Mouse (Mus musculus): Measurements from ENCODE around the gene Eri3. TPM values are rescaled to one million over a fixed set of nuclear protein-coding genes. Genes with fewer than 3 reads are reported as not detected.

Eri3 gene
- polyA plus RNA-seq, 1 experiment from 2014 or later, result 116 TPM

GRCm38 (mm10) chr4:117636891-117637613, 86.9 kb downstream of the Eri3 start:
- 34% methylated on average over 22 of the region's 22 CpGs for WGBS
- Histone ChIP-seq H3K36me3 (replicated peaks) (peaks cover 46% of the 10 kb centered on the region), H3K27ac (peak overlapping the region; percentile 35), H3K4me3 (peak overlapping the region; percentile 24), H3K27me3 (ENCODE audit: poor library complexity, severe bottlenecking) (0 out of 2 replicates have a peak, but pooled peaks cover 3% of the 10 kb centered on the region), H3K4me1 (peaks cover 49% of the 10 kb centered on the region), H3K9me3 (peaks cover 4% of the 10 kb centered on the region; the same call in 1 of the 2 replicates)
- no peak for DNase-seq (ENCODE audit: extremely low spot score, low spot score)

GRCm38 (mm10) chr4:117640925-117641703, 90.9 kb downstream of the Eri3 start:
- H3K4me1 ChIP-seq, result peaks cover 57% of the 10 kb centered on the region
- no peak overlapping the region for H3K27ac ChIP-seq
- peaks cover 20% of the 10 kb centered on the region for H3K36me3 ChIP-seq (replicated peaks)
- no peaks in the 10 kb centered on the region for H3K9me3 ChIP-seq
- no peak for DNase-seq (ENCODE audit: extremely low spot score, low spot score)
- WGBS, result 94% methylated on average over 1 of the region's 1 CpGs
- peaks cover 35% of the 10 kb centered on the region for H3K27me3 ChIP-seq (ENCODE audit: poor library complexity, severe bottlenecking)
- H3K4me3 ChIP-seq, result no peak overlapping the region

- Histone ChIP-seq H3K27ac (no peak overlapping the region), H3K27me3 (ENCODE audit: poor library complexity, severe bottlenecking) (peaks cover 42% of the 10 kb centered on the region), H3K4me1 (peaks cover 57% of the 10 kb centered on the region), H3K36me3 (replicated peaks) (peaks cover 20% of the 10 kb centered on the region), H3K9me3 (no peaks in the 10 kb centered on the region), H3K4me3 (no peak overlapping the region)
- 90% methylated on average over 1 of the region's 1 CpGs for WGBS
- DNase-seq (ENCODE audit: extremely low spot score, low spot score), result no peak
Measured at GRCm38 (mm10) chr4:117641804-117642203, 91.6 kb downstream of the Eri3 start.

- no peak for DNase-seq (ENCODE audit: extremely low spot score, low spot score)
- peaks cover 20% of the 10 kb centered on the region for H3K36me3 ChIP-seq (replicated peaks)
- no peak overlapping the region for H3K4me3 ChIP-seq
- 45% methylated on average over 22 of the region's 22 CpGs for WGBS
- no peaks in the 10 kb centered on the region for H3K9me3 ChIP-seq
- peaks cover 73% of the 10 kb centered on the region for H3K4me1 ChIP-seq
- peaks cover 61% of the 10 kb centered on the region for H3K27me3 ChIP-seq (ENCODE audit: poor library complexity, severe bottlenecking)
- peak overlapping the region; percentile 73 for H3K27ac ChIP-seq
Measured at GRCm38 (mm10) chr4:117645031-117645435, 94.9 kb downstream of the Eri3 start.

GRCm38 (mm10) chr4:117645859-117646258, 95.7 kb downstream of the Eri3 start:
- peaks cover 18% of the 10 kb centered on the region for H3K36me3 ChIP-seq (replicated peaks)
- H3K4me3 ChIP-seq, result no peak overlapping the region
- peaks cover 75% of the 10 kb centered on the region for H3K4me1 ChIP-seq
- WGBS, result 75% methylated on average over 2 of the region's 2 CpGs
- H3K27me3 ChIP-seq (ENCODE audit: poor library complexity, severe bottlenecking), result peaks cover 62% of the 10 kb centered on the region
- DNase-seq (ENCODE audit: extremely low spot score, low spot score), result no peak
- H3K27ac ChIP-seq, result peak overlapping the region; percentile 73
- H3K9me3 ChIP-seq, result no peaks in the 10 kb centered on the region

GRCm38 (mm10) chr4:117646496-117646895, 96.3 kb downstream of the Eri3 start:
- H3K4me1 ChIP-seq, result peaks cover 75% of the 10 kb centered on the region

GRCm38 (mm10) chr4:117646926-117647755, 97.0 kb downstream of the Eri3 start:
- Histone ChIP-seq H3K27ac (peak overlapping the region; percentile 73; the same call in 1 of the 2 replicates), H3K9me3 (no peaks in the 10 kb centered on the region), H3K4me3 (peak overlapping the region; percentile 10; the same call in 1 of the 2 replicates), H3K4me1 (peaks cover 82% of the 10 kb centered on the region), H3K27me3 (ENCODE audit: poor library complexity, severe bottlenecking) (peaks cover 62% of the 10 kb centered on the region), H3K36me3 (replicated peaks) (peaks cover 8% of the 10 kb centered on the region)
- no peak for DNase-seq (ENCODE audit: extremely low spot score, low spot score)
- 32% methylated on average over 23 of the region's 23 CpGs for WGBS

More at GRCm38 (mm10) chr4:117646496-117646895, 96.3 kb downstream of the Eri3 start:
- Histone ChIP-seq H3K36me3 (replicated peaks) (peaks cover 12% of the 10 kb centered on the region), H3K27ac (peak overlapping the region; percentile 73; the same call in 1 of the 2 replicates), H3K27me3 (ENCODE audit: poor library complexity, severe bottlenecking) (peaks cover 62% of the 10 kb centered on the region), H3K9me3 (no peaks in the 10 kb centered on the region), H3K4me3 (no peak overlapping the region; the same call in 1 of the 2 replicates)
- DNase-seq (ENCODE audit: extremely low spot score, low spot score), result no peak
- 62% methylated on average over 8 of the region's 8 CpGs for WGBS

GRCm38 (mm10) chr4:117651626-117652101, 101.5 kb downstream of the Eri3 start:
- peak overlapping the region; percentile 66 for H3K27ac ChIP-seq
- peak; percentile 41 for DNase-seq (ENCODE audit: extremely low spot score, low spot score)
- 11% methylated on average over 8 of the region's 8 CpGs for WGBS
- H3K4me1 ChIP-seq, result peaks cover 97% of the 10 kb centered on the region
- H3K4me3 ChIP-seq, result no peak overlapping the region
- peaks cover 8% of the 10 kb centered on the region for H3K36me3 ChIP-seq (replicated peaks)
- peaks cover 24% of the 10 kb centered on the region for H3K27me3 ChIP-seq (ENCODE audit: poor library complexity, severe bottlenecking)
- no peaks in the 10 kb centered on the region for H3K9me3 ChIP-seq

- Histone ChIP-seq H3K4me3 (no peak overlapping the region), H3K27me3 (ENCODE audit: poor library complexity, severe bottlenecking) (peaks cover 22% of the 10 kb centered on the region), H3K27ac (0 out of 2 replicates have a peak overlapping the region, but pooled peaks have one; percentile 66), H3K36me3 (replicated peaks) (peaks cover 8% of the 10 kb centered on the region), H3K9me3 (no peaks in the 10 kb centered on the region), H3K4me1 (peaks cover 97% of the 10 kb centered on the region)
- WGBS, result 48% methylated on average over 5 of the region's 5 CpGs
- DNase-seq (ENCODE audit: extremely low spot score, low spot score), result no peak
Measured at GRCm38 (mm10) chr4:117652727-117653126, 102.6 kb downstream of the Eri3 start.

GRCm38 (mm10) chr4:117654016-117654702, 104.0 kb downstream of the Eri3 start:
- peak overlapping the region; percentile 14; the same call in 1 of the 2 replicates for H3K4me3 ChIP-seq
- DNase-seq (ENCODE audit: extremely low spot score, low spot score), result no peak
- peaks cover 10% of the 10 kb centered on the region for H3K27me3 ChIP-seq (ENCODE audit: poor library complexity, severe bottlenecking)
- H3K9me3 ChIP-seq, result no peaks in the 10 kb centered on the region
- H3K36me3 ChIP-seq (replicated peaks), result peaks cover 12% of the 10 kb centered on the region
- peaks cover 97% of the 10 kb centered on the region for H3K4me1 ChIP-seq
- WGBS, result 10% methylated on average over 10 of the region's 10 CpGs
- H3K27ac ChIP-seq, result peak overlapping the region; percentile 82

GRCm38 (mm10) chr4:117654703-117655499, 104.7 kb downstream of the Eri3 start:
- DNase-seq (ENCODE audit: extremely low spot score, low spot score), result no peak
- Histone ChIP-seq H3K4me1 (peaks cover 92% of the 10 kb centered on the region), H3K27ac (peak overlapping the region; percentile 82), H3K9me3 (no peaks in the 10 kb centered on the region), H3K36me3 (replicated peaks) (peaks cover 15% of the 10 kb centered on the region), H3K27me3 (ENCODE audit: poor library complexity, severe bottlenecking) (peaks cover 2% of the 10 kb centered on the region; the same call in 1 of the 2 replicates), H3K4me3 (peak overlapping the region; percentile 14; the same call in 1 of the 2 replicates)
- WGBS, result 39% methylated on average over 9 of the region's 9 CpGs

Measured in forebrain, embryonic 10.5 days (tissue).